Mouse (Mus musculus) erythroblast, embryonic 14.5 days (primary cell): ENCODE measurements around the gene Pacrg. TPM values are rescaled to one million over a fixed set of nuclear protein-coding genes. Genes with fewer than 3 reads are reported as not detected.

Experiments used
- H3K27me3 ChIP-seq: 2 replicates; pipeline ENCODE4 v1.6.1; 2012; ENCODE audit warnings: inconsistent platforms; ENCODE audit not compliant: control insufficient read depth
- H3K36me3 ChIP-seq: 2 replicates; pipeline ENCODE4 v1.6.1; 2012; ENCODE audit warnings: mild to moderate bottlenecking, inconsistent platforms; ENCODE audit not compliant: control insufficient read depth
- H3K4me1 ChIP-seq: 2 replicates; pipeline ENCODE4 v1.6.1; 2012; ENCODE audit warnings: inconsistent platforms; ENCODE audit not compliant: control insufficient read depth
- H3K4me3 ChIP-seq: replicated peaks from 2 replicates; pipeline ENCODE3; 2012; ENCODE audit warnings: moderate library complexity, mild to moderate bottlenecking, inconsistent platforms
- H3K9me3 ChIP-seq: 2 replicates; pipeline ENCODE4 v1.6.1; 2012; ENCODE audit warnings: low read length, inconsistent platforms, mixed read lengths; ENCODE audit not compliant: control insufficient read depth
- GATA1 ChIP-seq: IDR thresholded peaks from 2 replicates; pipeline ENCODE4 v1.6.1; 2012; ENCODE audit warnings: low read length, inconsistent platforms, mixed read lengths
- TAL1 ChIP-seq: IDR thresholded peaks from 3 replicates; pipeline ENCODE4 v1.6.1; 2012; ENCODE audit warnings: low read length, inconsistent platforms, mixed read lengths
- polyA plus RNA-seq: library from polyadenylated mRNA; stranded (reverse); fragments of >175 nt; gene quantifications from 2 replicates; pipeline ENCODE4 v1.2.3, GENCODE M21; 2012

The Pacrg gene
- polyA plus RNA-seq, 1 experiment = not detected

DNA sequence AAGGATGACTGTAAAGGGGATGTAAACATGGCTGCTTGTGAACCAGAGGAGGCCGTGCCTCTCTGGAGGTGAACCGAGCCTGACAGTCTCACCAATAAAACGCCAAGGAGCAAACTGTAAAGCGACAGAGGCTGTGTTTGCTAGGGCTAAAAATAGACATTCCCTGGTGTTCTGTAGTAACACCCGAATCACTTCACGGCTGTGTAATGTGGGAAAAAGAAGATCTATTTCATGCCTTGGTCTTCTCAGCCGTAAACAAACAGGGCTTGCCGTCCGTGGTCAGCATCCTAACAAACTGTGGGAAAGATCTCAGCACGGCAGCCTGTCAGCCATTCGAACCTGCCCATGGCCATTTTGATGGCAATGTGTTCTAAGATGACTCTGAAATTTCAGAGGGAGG lies 442.8 kb downstream of the Pacrg start:
- Histone ChIP-seq H3K4me1 (no peaks in the 10 kb centered on the region), H3K36me3 (no peaks in the 10 kb centered on the region), H3K4me3 (no peak overlapping the region), H3K27me3 (no peaks in the 10 kb centered on the region), H3K9me3 (no peaks in the 10 kb centered on the region)
- no peak for TF ChIP-seq GATA1
- no peak for TF ChIP-seq TAL1

DNA sequence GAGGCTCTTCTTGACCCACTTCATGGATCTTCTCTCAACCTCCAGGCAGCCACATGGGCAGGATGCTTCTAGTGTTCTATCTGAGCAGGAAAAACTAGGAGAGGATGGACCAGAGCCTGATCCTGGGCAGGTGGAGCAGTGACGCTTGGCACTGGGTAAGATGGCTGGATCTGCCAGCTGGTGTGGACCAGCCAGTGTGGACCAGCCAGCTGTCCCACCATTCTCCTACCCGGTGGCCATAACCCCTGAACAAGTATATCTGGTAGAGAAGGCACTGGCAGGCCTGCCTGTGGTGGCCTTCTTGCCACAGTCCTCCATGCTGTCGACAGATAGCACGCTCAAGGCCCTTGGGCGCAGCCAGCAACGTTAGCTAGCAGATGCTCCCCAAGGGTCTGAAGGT lies 443.2 kb downstream of the Pacrg start:
- TF ChIP-seq TAL1 (no peak), GATA1 (no peak)
- no peaks in the 10 kb centered on the region for H3K9me3 ChIP-seq
- H3K36me3 ChIP-seq = no peaks in the 10 kb centered on the region
- H3K4me3 ChIP-seq = no peak overlapping the region
- H3K4me1 ChIP-seq = no peaks in the 10 kb centered on the region
- H3K27me3 ChIP-seq = no peaks in the 10 kb centered on the region

DNA sequence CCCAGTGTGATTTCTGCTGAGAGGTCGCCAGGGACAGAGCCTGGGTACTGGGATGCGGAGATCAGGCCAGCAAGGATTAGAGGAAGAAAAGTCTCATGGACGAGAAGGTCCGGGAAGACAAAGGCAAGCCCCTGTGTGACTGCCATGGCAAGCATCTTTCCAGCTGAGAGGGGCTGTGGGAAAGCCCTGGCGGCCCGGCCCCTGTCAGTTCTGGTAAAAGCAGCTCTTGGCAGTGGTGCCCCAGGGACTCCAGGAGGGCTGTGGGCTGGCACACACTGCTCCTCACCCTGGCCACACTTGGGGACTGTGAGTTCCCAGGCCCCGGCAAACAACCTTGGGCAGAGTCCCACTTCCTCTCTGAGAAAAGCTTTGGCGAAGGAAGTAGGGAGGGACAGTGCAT lies 445.3 kb downstream of the Pacrg start:
- H3K36me3 ChIP-seq = no peaks in the 10 kb centered on the region
- H3K9me3 ChIP-seq = no peaks in the 10 kb centered on the region
- H3K27me3 ChIP-seq = no peaks in the 10 kb centered on the region
- no peak overlapping the region for H3K4me3 ChIP-seq
- H3K4me1 ChIP-seq = no peaks in the 10 kb centered on the region
- TF ChIP-seq TAL1 (no peak), GATA1 (no peak)

DNA sequence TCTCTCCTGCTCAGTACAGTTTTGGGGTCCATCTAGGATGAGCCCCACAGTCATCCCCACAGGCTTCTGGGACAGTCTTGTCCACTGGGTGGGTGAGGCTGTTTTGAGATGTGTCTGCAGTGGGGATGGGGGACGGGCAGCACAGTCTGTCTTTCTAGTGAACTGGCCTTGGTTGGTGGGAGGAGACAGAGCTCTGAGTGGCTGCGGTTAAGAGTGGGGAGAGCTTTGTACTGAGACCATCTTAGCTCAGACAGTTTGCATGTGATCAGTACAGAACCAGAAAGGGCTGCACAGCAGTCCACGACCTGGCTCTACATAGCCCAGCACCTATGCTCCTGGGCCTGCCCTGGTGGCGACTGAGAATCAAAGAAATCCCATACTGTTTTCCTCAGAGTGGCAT lies 446.3 kb downstream of the Pacrg start:
- no peak overlapping the region for H3K4me3 ChIP-seq
- no peak for TF ChIP-seq GATA1
- no peak for TF ChIP-seq TAL1
- no peaks in the 10 kb centered on the region for H3K9me3 ChIP-seq
- no peaks in the 10 kb centered on the region for H3K36me3 ChIP-seq
- no peaks in the 10 kb centered on the region for H3K27me3 ChIP-seq
- H3K4me1 ChIP-seq = no peaks in the 10 kb centered on the region

DNA sequence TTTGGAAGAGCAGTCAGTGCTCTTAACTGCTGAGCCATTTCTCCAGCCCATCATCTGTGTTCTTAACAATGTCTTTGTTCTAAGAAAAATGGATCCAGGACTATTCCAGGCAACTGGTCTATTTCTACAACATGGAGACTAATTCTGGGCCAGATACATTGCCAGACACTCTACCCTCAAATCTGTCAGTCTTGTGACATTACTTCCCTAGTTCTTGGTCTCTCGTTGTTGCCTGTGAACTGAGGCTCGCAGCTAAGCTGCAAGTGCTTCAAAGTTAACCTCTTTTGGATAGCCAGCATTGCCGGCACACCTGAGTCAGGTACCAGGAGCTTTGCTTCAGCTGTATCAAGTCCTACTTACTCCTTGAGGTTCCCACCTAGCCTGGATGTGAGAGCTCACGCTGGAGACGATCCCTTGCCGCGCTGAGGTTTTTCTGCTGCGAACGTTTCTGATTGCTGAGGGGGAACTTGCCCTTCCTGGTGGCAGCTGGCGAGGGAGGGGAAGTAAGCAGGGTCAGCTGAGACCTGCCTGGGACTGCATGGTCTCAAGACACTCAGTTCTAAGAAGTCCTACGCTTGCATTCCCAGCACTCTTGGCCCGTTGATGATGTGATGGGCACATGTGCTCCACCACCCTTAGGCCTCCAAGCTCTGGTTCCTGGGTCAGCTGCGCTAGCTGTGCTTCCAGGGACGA lies 447.6 kb downstream of the Pacrg start:
- TF ChIP-seq TAL1 = no peak
- TF ChIP-seq GATA1 = no peak

DNA sequence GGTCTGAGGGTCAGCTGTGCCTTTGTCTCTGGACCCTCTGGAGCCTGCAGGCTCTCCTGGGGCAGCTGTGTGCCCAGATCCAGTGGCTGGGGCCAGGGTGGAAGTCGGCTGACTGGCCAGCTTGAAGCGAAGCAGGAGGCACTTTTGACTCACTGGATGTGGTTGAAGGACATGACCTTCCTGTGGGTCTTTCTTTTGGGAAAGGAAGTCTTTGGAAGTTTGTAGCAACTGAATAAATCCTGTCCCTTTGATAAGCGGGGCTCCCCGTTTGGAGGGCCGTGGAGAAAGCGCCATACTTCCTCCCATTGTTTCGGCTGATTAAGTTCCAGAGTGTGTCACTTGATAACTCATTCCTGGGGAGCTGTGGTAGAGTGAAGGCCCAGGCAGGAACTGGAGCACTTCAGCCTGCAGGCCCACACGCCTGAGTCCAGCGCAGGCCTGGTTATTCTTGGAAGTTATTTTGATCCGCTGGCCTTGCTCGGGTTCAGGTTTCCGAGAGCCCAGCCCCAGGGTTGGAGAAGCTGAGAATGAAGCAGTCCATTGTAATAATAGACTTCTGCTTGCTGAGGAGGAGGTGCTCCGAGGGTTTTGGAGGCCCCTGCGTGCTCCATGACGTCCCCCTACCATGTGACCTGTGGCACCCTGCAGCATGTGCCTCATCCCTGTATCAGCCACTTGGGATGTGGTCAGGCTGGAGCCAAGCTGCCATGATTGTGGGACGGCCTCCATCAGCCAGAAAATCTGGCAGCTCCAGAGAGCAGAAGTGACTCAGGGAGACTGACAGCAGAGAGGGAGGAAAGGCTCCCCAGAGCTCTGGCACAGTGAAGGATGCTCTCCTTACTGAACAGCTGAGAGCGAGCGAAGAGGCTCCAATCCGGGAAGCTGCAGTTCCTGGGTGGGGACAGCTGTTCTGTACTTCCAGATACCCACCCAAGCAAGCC lies 449.6 kb downstream of the Pacrg start:
- no peaks in the 10 kb centered on the region for H3K36me3 ChIP-seq
- no peaks in the 10 kb centered on the region for H3K27me3 ChIP-seq
- H3K4me1 ChIP-seq = no peaks in the 10 kb centered on the region
- TF ChIP-seq TAL1 = no peak
- no peak for TF ChIP-seq GATA1
- H3K4me3 ChIP-seq = no peak overlapping the region
- no peaks in the 10 kb centered on the region for H3K9me3 ChIP-seq

More for the DNA sequence above, 447.6 kb downstream of the Pacrg start:
- Histone ChIP-seq H3K9me3 (no peaks in the 10 kb centered on the region), H3K27me3 (no peaks in the 10 kb centered on the region), H3K4me1 (no peaks in the 10 kb centered on the region), H3K36me3 (no peaks in the 10 kb centered on the region), H3K4me3 (no peak overlapping the region)

DNA sequence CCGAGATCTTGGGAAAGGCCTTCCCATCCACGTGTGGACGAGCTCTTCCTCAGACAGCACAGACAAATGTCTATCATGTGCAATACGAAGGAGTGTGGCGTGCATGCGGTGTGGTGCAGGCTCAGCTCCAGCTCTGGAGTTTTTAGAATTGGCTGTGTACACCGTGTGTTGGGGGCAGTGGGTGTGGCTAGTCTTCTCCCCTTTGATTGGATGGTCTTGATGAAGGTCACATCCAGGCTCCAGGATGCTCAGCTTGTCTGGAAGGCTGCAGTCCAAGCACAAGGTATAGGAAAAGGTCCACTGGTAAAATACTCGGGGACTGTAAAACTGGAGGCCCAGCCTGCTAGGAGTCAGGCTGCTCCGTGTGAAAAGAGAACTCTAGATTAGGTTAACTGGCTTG lies 450.4 kb downstream of the Pacrg start:
- H3K9me3 ChIP-seq = no peaks in the 10 kb centered on the region
- H3K4me3 ChIP-seq = no peak overlapping the region
- no peaks in the 10 kb centered on the region for H3K36me3 ChIP-seq
- no peaks in the 10 kb centered on the region for H3K27me3 ChIP-seq
- H3K4me1 ChIP-seq = no peaks in the 10 kb centered on the region
- TF ChIP-seq GATA1 (no peak), TAL1 (no peak)

DNA sequence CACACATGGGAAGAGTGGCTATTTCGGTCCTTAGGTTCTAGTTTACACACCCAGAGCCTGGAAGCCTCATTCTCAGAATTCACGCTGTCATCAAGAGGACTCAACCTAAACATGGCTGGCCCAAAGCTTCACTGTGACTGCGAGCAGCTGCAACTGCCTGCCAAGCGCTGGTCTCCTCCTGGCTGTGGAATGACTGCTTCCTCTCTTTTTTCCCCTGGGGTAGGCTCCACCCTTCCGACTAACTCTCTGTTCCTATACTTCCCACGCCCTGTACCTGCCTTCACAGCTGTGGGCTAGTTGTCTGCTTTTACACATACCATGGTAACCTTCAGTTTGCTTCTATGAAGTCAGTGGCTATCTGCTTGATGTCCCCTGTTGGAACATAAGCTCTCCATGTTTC lies 453.6 kb downstream of the Pacrg start:
- H3K9me3 ChIP-seq = no peaks in the 10 kb centered on the region
- TF ChIP-seq TAL1 (no peak), GATA1 (no peak)
- H3K27me3 ChIP-seq = no peaks in the 10 kb centered on the region
- no peak overlapping the region for H3K4me3 ChIP-seq
- no peaks in the 10 kb centered on the region for H3K36me3 ChIP-seq
- H3K4me1 ChIP-seq = no peaks in the 10 kb centered on the region

DNA sequence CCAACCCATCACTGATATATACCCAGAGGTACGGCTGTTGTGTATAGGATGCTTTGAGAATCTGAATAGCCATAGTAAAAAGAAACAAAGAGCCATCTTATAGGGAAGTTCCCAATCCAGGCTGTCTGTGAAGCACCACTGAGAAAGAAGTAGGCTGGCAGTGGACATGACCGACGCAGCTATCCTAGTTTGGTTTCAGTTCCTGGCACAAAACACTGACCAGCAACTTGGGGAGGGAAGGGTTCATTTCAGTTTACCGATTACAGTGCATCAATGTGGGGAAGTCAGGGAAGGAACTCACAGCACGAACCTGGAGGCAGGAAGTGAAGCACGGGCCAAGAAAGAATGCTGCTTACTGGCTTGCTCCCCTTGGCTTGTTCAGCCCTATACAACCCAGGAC lies 456.7 kb downstream of the Pacrg start:
- no peak for TF ChIP-seq TAL1
- no peak for TF ChIP-seq GATA1
- H3K4me1 ChIP-seq = no peaks in the 10 kb centered on the region
- no peaks in the 10 kb centered on the region for H3K9me3 ChIP-seq
- H3K36me3 ChIP-seq = no peaks in the 10 kb centered on the region
- H3K4me3 ChIP-seq = no peak overlapping the region
- no peaks in the 10 kb centered on the region for H3K27me3 ChIP-seq
